Mouse (Mus musculus) limb, embryonic 14.5 days (tissue): Measurements from ENCODE around the gene Pxdn. TPM values are rescaled to one million over a fixed set of nuclear protein-coding genes. Genes with fewer than 3 reads are reported as not detected.

Experiments used
- ATAC-seq: fragments of 200-750 bp; cut with Nextera tagmentation; 2 replicates; pipeline ENCODE4 v1.8.0; 2017; ENCODE audit warnings: low read depth, moderate number of reproducible peaks, moderate TSS enrichment; ENCODE audit not compliant: low FRiP score
- DNase-seq: peaks from one replicate; pipeline ENCODE4 v3.0.0-alpha.2; 2015; ENCODE audit warnings: low spot score
- H3K27ac ChIP-seq: fragments of 300-500 bp; sonication (generic); replicated peaks from 2 replicates; pipeline ENCODE4 v1.5.1; 2014; ENCODE audit warnings: low read depth, mild to moderate bottlenecking, low read length, moderate library complexity, mixed read lengths
- H3K27me3 ChIP-seq: fragments of 300-500 bp; sonication (generic); 2 replicates; pipeline ENCODE4 v1.6.1; 2014; ENCODE audit warnings: low read length, mixed read lengths; ENCODE audit not compliant: control insufficient read depth, insufficient read depth
- H3K36me3 ChIP-seq: fragments of 300-500 bp; sonication (generic); 2 replicates; pipeline ENCODE4 v1.6.1; 2014; ENCODE audit warnings: mild to moderate bottlenecking, low read length, moderate library complexity, mixed read lengths; ENCODE audit not compliant: control insufficient read depth, insufficient read depth
- H3K4me1 ChIP-seq: fragments of 300-500 bp; sonication (generic); 2 replicates; pipeline ENCODE4 v1.6.1; 2014; ENCODE audit warnings: antibody characterized with exemption, low read length, mixed read lengths; ENCODE audit not compliant: control insufficient read depth, insufficient read depth
- H3K4me2 ChIP-seq: fragments of 300-500 bp; sonication (generic); replicated peaks from 2 replicates; pipeline ENCODE4 v1.6.1; 2014; ENCODE audit warnings: low read depth, mild to moderate bottlenecking, low read length, moderate library complexity; ENCODE audit not compliant: severe bottlenecking
- H3K4me3 ChIP-seq: fragments of 300-500 bp; sonication (generic); replicated peaks from 2 replicates; pipeline ENCODE4 v1.5.1; 2014; ENCODE audit warnings: low read length
- H3K9ac ChIP-seq: fragments of 300-500 bp; sonication (generic); 2 replicates; pipeline ENCODE4 v1.6.1; 2014; ENCODE audit warnings: mild to moderate bottlenecking, low read depth, low read length, moderate library complexity; ENCODE audit not compliant: severe bottlenecking
- H3K9me3 ChIP-seq: fragments of 300-500 bp; sonication (generic); 2 replicates; pipeline ENCODE4 v1.6.1; 2016; ENCODE audit warnings: low read length; ENCODE audit not compliant: control insufficient read depth
- POLR2A ChIP-seq: fragments of 200-500 bp; IDR thresholded peaks from 2 replicates; pipeline ENCODE4 v1.8.0; 2012; ENCODE audit warnings: inconsistent platforms, mild to moderate bottlenecking, moderate library complexity, borderline replicate concordance; ENCODE audit not compliant: insufficient read depth, insufficient read length; ENCODE audit errors: extremely low read depth
- WGBS: fragments of 180-500 bp; shearing (Covaris S2); extraction: QIAGEN DNeasy Blood & Tissue Kit; methylation state at CpG from one replicate; pipeline ENCODE4 v1.1.7; 2014; 5-methylcytosine and 5-hydroxymethylcytosine counted together
- polyA plus RNA-seq, 2 experiments: library from polyadenylated mRNA; depleted of rRNA in 1 of 2; stranded (reverse) in 1 of 2; unstranded in 1 of 2; fragments of >200 nt; fragmentation: Nextera tagmentation in 1 of 2; extraction: Ambion mirVana in 1 of 2; gene quantifications; 2 replicates each; pipeline versions ENCODE4 v1.2.1 to v1.2.3; 2012 to 2014

The Pxdn gene
- polyA plus RNA-seq, 2 experiments = 145 to 175 TPM

DNA sequence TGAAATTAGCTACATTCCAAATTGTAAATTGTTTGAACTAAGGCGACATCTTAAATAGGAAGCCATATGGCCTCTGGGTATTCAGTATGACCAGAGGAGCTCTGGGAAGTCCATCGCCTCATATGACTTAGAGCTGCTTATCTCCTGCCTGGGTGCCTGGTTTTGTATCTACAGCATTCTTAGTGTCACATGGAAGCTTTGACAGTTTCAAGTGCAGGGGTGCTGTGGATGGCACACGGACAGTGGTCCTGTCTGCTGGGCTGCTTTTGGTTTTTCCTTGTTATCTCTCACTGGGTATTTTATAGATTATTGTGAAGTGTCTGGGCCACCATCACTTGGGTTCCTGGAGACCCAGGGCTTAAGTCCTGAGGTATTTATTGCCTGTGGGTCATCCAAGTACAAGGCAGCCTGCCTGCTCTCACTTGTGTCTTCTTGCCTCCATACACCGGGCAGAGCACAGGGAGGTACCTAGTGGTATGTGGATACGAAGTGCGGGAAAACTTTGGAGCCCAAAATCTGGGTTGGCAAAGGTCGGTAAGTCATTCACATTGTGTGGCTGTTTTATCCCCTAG lies 44.4 kb downstream of the Pxdn start:
- H3K9me3 ChIP-seq = no peaks in the 10 kb centered on the region
- no peaks in the 10 kb centered on the region for H3K27me3 ChIP-seq
- H3K27ac ChIP-seq = no peak overlapping the region
- H3K4me2 ChIP-seq = no peak overlapping the region
- H3K9ac ChIP-seq = no peak overlapping the region
- H3K4me3 ChIP-seq = no peak overlapping the region
- no peaks in the 10 kb centered on the region for H3K4me1 ChIP-seq
- DNase-seq (no peak), ATAC-seq (no peak)
- peaks cover 91% of the 10 kb centered on the region for H3K36me3 ChIP-seq
- TF ChIP-seq POLR2A = no peak
- 91% methylated on average over 7 of the region's 7 CpGs for WGBS

DNA sequence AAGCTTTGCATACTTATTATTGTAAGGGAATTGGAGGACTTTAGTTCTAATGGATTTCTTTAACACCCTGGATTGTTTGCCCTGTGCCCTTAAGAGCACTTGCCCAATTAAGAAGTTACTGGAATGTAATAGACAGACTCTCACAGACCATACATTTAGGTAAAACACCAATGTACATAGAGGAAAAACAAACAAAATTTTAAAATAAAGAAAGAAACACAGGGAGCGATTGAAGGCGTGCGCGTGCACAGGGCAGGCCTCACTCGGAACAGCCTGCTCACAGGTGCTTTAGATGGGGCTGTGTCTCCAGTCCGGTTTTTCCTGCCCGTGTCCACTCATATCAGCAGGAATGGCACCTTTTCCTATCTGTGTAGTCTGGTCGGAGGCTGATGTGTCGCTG lies 45.8 kb downstream of the Pxdn start:
- no peak for TF ChIP-seq POLR2A
- Histone ChIP-seq H3K4me3 (no peak overlapping the region), H3K27me3 (no peaks in the 10 kb centered on the region), H3K9me3 (no peaks in the 10 kb centered on the region), H3K4me2 (no peak overlapping the region), H3K4me1 (no peaks in the 10 kb centered on the region), H3K9ac (no peak overlapping the region), H3K36me3 (peaks cover 96% of the 10 kb centered on the region), H3K27ac (no peak overlapping the region)
- ATAC-seq (no peak), DNase-seq (no peak)
- 96% methylated on average over 9 of the region's 9 CpGs for WGBS

DNA sequence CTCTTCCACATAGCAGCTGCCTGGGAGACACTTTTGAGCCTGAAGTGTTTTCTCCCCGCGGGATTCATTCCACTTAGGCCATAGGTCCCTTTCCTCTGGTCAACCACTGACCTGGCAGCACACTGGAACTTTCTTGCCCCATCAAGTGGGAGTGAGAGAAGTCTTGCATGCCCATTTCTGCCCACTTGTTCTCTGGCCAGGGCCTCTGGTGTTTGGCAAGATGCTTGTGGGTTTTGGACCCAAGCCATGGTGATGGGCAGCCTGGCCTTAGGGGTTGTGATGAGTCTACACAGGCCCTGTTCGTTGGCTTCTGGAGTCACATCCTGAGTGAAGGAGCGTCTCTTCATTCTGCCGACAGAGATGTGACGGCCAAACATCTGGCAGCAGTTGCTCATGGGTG lies 47.7 kb downstream of the Pxdn start:
- H3K36me3 ChIP-seq = peaks cover 88% of the 10 kb centered on the region
- no peak for TF ChIP-seq POLR2A

DNA sequence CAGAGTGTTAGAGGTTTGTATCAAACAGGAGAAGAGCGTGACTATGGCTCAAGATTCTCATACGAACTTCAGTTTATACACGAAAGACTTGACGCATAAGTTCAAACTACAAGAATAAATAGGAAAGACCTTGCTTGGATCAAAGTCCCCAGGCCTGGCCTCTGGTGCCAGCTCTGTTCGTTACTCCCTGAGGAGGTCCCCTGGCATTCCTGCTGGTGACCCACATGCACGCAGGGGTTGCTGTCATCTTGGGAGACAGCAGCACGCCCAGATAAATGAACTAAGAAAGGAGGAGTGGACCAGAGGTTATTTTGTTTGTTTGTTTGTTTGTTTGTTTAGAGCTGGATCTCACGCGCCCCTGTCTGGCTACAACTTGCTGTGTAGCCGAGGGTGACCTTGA lies 48.8 kb downstream of the Pxdn start:
- no peaks in the 10 kb centered on the region for H3K9me3 ChIP-seq
- DNase-seq = no peak
- no peak for TF ChIP-seq POLR2A
- no peak overlapping the region for H3K27ac ChIP-seq
- no peaks in the 10 kb centered on the region for H3K4me1 ChIP-seq
- no peak overlapping the region for H3K4me3 ChIP-seq
- H3K4me2 ChIP-seq = no peak overlapping the region
- 93% methylated on average over 10 of the region's 10 CpGs for WGBS
- no peaks in the 10 kb centered on the region for H3K27me3 ChIP-seq
- no peak overlapping the region for H3K9ac ChIP-seq
- no peak for ATAC-seq
- H3K36me3 ChIP-seq = peaks cover 88% of the 10 kb centered on the region

More for the DNA sequence above, 47.7 kb downstream of the Pxdn start:
- ATAC-seq (no peak), DNase-seq (no peak)
- H3K9me3 ChIP-seq = no peaks in the 10 kb centered on the region
- no peak overlapping the region for H3K4me3 ChIP-seq
- H3K9ac ChIP-seq = no peak overlapping the region
- no peak overlapping the region for H3K4me2 ChIP-seq
- WGBS = 84% methylated on average over 6 of the region's 6 CpGs
- H3K4me1 ChIP-seq = no peaks in the 10 kb centered on the region
- no peaks in the 10 kb centered on the region for H3K27me3 ChIP-seq
- H3K27ac ChIP-seq = no peak overlapping the region

DNA sequence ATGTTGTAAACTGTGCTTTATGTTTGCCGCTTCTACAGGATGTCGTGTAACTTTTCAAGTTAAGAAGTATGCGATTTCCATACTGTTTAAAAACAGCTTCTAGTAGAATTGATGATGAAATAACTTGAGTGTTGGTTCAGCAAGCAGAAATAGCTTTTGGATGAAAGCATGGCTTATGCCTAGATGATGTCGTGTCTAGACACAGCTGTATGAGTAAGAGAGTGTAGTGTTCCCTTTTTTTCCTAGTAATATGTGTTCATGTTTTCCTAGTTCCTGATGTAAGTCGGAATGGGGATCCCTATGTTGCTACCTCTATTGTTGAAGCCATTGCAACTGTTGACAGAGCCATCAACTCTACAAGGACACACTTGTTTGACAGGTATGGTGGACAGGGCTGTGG lies 61.5 kb downstream of the Pxdn start:
- WGBS = 79% methylated on average over 5 of the region's 5 CpGs
- no peak for TF ChIP-seq POLR2A
- DNase-seq (no peak), ATAC-seq (no peak)
- no peak overlapping the region for H3K9ac ChIP-seq
- no peak overlapping the region for H3K4me3 ChIP-seq
- no peak overlapping the region for H3K27ac ChIP-seq
- H3K4me1 ChIP-seq = no peaks in the 10 kb centered on the region
- H3K9me3 ChIP-seq = no peaks in the 10 kb centered on the region
- no peak overlapping the region for H3K4me2 ChIP-seq
- peaks cover 97% of the 10 kb centered on the region for H3K36me3 ChIP-seq
- no peaks in the 10 kb centered on the region for H3K27me3 ChIP-seq

GRCm38 (mm10) chr12:30001951-30002350 lies 64.5 kb downstream of the Pxdn start:
- Histone ChIP-seq H3K27me3 (no peaks in the 10 kb centered on the region), H3K4me2 (no peak overlapping the region), H3K4me3 (no peak overlapping the region), H3K9me3 (no peaks in the 10 kb centered on the region), H3K9ac (no peak overlapping the region), H3K36me3 (peaks cover 92% of the 10 kb centered on the region), H3K27ac (no peak overlapping the region), H3K4me1 (no peaks in the 10 kb centered on the region)
- ATAC-seq (no peak), DNase-seq (no peak)
- WGBS = 92% methylated on average over 16 of the region's 16 CpGs
- TF ChIP-seq POLR2A = no peak
